Mouse (Mus musculus) heart, embryonic 16.5 days (tissue): ENCODE measurements at regions not wholly inside any gene's neighbourhood (a gene's known extent, or its start where the extent isn't known, plus 50 kb on each side); places are given as distances from the start of the nearest gene placed in this dataset.

ENCODE experiments used
- ATAC-seq: fragments of 200-750 bp; cut with Nextera tagmentation; replicated peaks from 2 replicates; pipeline ENCODE4 v1.8.0; 2017; ENCODE audit warnings: moderate number of reproducible peaks; ENCODE audit not compliant: insufficient read depth, low FRiP score; ENCODE audit errors: extremely low read depth
- H3K27ac ChIP-seq: fragments of 300-500 bp; sonication (generic); 2 replicates; pipeline ENCODE4 v1.5.1; 2014; ENCODE audit warnings: mild to moderate bottlenecking, low read length, control low read depth, moderate library complexity
- H3K27me3 ChIP-seq: fragments of 300-500 bp; sonication (generic); 2 replicates; pipeline ENCODE4 v1.6.1; 2014; ENCODE audit warnings: low read length, mixed read lengths; ENCODE audit not compliant: control insufficient read depth, insufficient read depth
- H3K36me3 ChIP-seq: fragments of 300-500 bp; sonication (generic); 2 replicates; pipeline ENCODE4 v1.6.1; 2014; ENCODE audit not compliant: control insufficient read depth, insufficient read depth
- H3K4me1 ChIP-seq: fragments of 300-500 bp; sonication (generic); 2 replicates; pipeline ENCODE4 v1.6.1; 2014; ENCODE audit warnings: low read length, mixed read lengths; ENCODE audit not compliant: control insufficient read depth, insufficient read depth
- H3K4me2 ChIP-seq: fragments of 300-500 bp; sonication (generic); 2 replicates; pipeline ENCODE4 v1.6.1; 2014; ENCODE audit warnings: low read depth, mild to moderate bottlenecking, control low read depth, low read length
- H3K4me3 ChIP-seq: fragments of 300-500 bp; sonication (generic); 2 replicates; pipeline ENCODE4 v1.5.1; 2014; ENCODE audit warnings: mild to moderate bottlenecking, control low read depth, low read length
- H3K9ac ChIP-seq: fragments of 300-500 bp; sonication (generic); 2 replicates; pipeline ENCODE4 v1.6.1; 2014; ENCODE audit warnings: low read length, control low read depth
- H3K9me3 ChIP-seq: fragments of 300-500 bp; sonication (generic); replicated peaks from 2 replicates; pipeline ENCODE4 v1.6.1; 2016; ENCODE audit warnings: low read length; ENCODE audit not compliant: control insufficient read depth
- WGBS: fragments of 180-500 bp; shearing (Covaris S2); extraction: QIAGEN DNeasy Blood & Tissue Kit; methylation state at CpG from one replicate; pipeline ENCODE4 v1.1.7; 2014; 5-methylcytosine and 5-hydroxymethylcytosine counted together

DNA sequence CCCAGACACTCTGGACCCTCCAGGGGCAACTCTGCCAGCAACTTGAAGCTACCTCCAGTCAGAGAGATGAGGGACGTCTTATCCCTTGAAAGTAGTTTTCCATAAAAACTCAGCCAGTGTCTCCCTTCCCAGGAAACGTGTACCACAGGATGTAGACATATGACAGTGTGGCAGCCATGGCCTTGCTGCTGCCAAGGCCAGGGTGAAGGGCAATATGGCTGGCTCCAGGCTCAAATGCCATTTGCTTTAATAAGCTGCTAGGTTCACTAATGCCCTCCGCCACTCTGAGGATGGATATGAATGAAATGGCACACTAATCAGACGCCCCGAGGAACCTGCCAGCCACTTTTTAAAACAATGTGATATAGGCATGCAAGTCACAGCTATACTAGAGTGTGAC is 241.2 kb upstream of the Prox1 start:
- Histone ChIP-seq H3K4me3 (no peak overlapping the region), H3K4me2 (no peak overlapping the region), H3K27me3 (no peaks in the 10 kb centered on the region), H3K9me3 (no peaks in the 10 kb centered on the region), H3K9ac (no peak overlapping the region), H3K36me3 (no peaks in the 10 kb centered on the region), H3K4me1 (no peaks in the 10 kb centered on the region), H3K27ac (no peak overlapping the region)
- WGBS, result 88% methylated on average over 5 of the region's 5 CpGs
- ATAC-seq, result no peak

- H3K4me2 ChIP-seq, result no peak overlapping the region
- H3K9ac ChIP-seq, result no peak overlapping the region
- no peaks in the 10 kb centered on the region for H3K4me1 ChIP-seq
- H3K27ac ChIP-seq, result no peak overlapping the region
- no peak for ATAC-seq
- no peaks in the 10 kb centered on the region for H3K36me3 ChIP-seq
- WGBS, result 43% methylated on average over 12 of the region's 12 CpGs
- no peaks in the 10 kb centered on the region for H3K9me3 ChIP-seq
- no peaks in the 10 kb centered on the region for H3K27me3 ChIP-seq
- H3K4me3 ChIP-seq, result no peak overlapping the region
These were observed 232.8 kb upstream of the Prox1 start for GRCm38 (mm10) chr1:190403335-190403734.

- H3K4me3 ChIP-seq, result no peak overlapping the region
- no peaks in the 10 kb centered on the region for H3K4me1 ChIP-seq
- H3K9me3 ChIP-seq, result no peaks in the 10 kb centered on the region
- no peak overlapping the region for H3K9ac ChIP-seq
- H3K4me2 ChIP-seq, result no peak overlapping the region
- no peak overlapping the region for H3K27ac ChIP-seq
- no peak for ATAC-seq
- no peaks in the 10 kb centered on the region for H3K27me3 ChIP-seq
- WGBS, result 40% methylated on average over 6 of the region's 6 CpGs
- no peaks in the 10 kb centered on the region for H3K36me3 ChIP-seq
These were observed 227.8 kb upstream of the Prox1 start for GRCm38 (mm10) chr1:190398308-190398707.

DNA sequence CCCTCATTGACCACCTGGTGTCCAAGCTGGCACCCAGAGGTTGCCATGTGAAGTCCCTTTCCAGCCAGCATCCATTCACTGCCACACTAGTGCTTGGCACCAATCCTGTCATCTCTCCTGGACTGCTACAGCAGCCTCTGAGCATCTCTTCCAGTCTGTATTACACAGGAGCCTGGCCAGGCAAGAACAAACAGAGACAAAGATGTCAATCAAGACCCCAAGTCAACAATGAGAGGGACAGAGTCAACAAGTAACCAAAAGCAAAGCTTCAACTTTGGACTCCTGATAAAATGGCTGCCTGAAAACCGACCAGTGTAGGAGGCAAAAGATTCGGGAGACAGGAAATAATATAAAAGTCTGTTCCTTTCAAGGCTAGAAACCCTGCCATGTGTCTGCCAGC is 227.3 kb upstream of the Prox1 start:
- H3K36me3 ChIP-seq, result no peaks in the 10 kb centered on the region
- H3K27ac ChIP-seq, result no peak overlapping the region
- ATAC-seq, result no peak
- no peaks in the 10 kb centered on the region for H3K9me3 ChIP-seq
- WGBS, result 50% methylated on average over 2 of the region's 2 CpGs
- H3K4me3 ChIP-seq, result no peak overlapping the region
- no peak overlapping the region for H3K4me2 ChIP-seq
- no peaks in the 10 kb centered on the region for H3K4me1 ChIP-seq
- H3K9ac ChIP-seq, result no peak overlapping the region
- no peaks in the 10 kb centered on the region for H3K27me3 ChIP-seq

GRCm38 (mm10) chr1:190393061-190393460 is 222.5 kb upstream of the Prox1 start:
- ATAC-seq, result no peak
- Histone ChIP-seq H3K4me1 (no peaks in the 10 kb centered on the region), H3K9me3 (no peaks in the 10 kb centered on the region), H3K27me3 (0 out of 2 replicates have a peak, but pooled peaks cover 2% of the 10 kb centered on the region), H3K36me3 (no peaks in the 10 kb centered on the region), H3K4me3 (no peak overlapping the region), H3K4me2 (no peak overlapping the region), H3K9ac (no peak overlapping the region), H3K27ac (no peak overlapping the region)
- whole genome bisulfite sequencing, result 58% methylated on average over 6 of the region's 6 CpGs

DNA sequence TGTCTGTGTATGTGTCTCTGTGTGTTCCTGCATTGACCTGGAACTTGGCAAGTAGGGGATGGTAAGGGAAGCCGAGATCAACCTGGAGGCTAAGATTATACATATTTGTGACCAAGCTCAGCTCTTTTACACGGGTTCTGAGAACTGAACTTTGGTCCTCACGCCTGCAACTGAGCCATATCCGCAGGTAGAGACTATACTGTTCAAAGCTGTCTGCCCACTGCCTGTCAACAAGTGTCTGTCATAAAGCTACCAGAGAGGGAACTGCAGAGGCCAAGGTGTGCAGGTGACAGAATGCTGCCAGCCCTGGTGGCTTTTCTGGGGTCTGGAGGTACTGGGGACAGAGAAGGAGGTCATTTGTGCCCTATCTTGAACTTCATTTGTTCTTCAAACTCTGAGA is 218.3 kb upstream of the Prox1 start:
- WGBS, result 79% methylated on average over 4 of the region's 4 CpGs
- no peak overlapping the region for H3K4me2 ChIP-seq
- H3K9me3 ChIP-seq, result no peaks in the 10 kb centered on the region
- no peak overlapping the region for H3K27ac ChIP-seq
- H3K4me1 ChIP-seq, result no peaks in the 10 kb centered on the region
- H3K36me3 ChIP-seq, result no peaks in the 10 kb centered on the region
- ATAC-seq, result no peak
- no peak overlapping the region for H3K9ac ChIP-seq
- 0 out of 2 replicates have a peak, but pooled peaks cover 2% of the 10 kb centered on the region for H3K27me3 ChIP-seq
- no peak overlapping the region for H3K4me3 ChIP-seq

DNA sequence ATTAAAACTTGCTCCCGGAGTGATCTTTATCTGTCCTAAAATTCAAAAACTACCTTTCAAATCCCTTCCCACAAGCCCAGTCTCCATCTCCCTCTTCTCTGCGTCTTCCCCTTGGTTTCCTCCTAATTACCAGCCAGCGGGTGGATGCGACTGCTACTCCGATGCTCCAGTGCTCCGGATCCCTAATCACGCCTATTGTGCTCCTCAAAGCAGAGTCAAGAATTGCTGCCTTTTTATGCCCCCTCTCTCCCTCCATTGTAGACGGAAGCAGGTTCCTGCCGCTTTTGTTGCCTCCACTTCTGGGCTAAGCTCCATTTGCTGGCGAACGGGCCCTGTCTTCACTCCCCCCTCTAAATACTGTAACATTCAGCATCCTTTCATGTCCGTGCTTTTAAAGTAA is 214.0 kb upstream of the Prox1 start:
- ATAC-seq, result no peak
- Histone ChIP-seq H3K4me3 (no peak overlapping the region), H3K9me3 (no peaks in the 10 kb centered on the region), H3K4me1 (no peaks in the 10 kb centered on the region), H3K27ac (no peak overlapping the region), H3K9ac (no peak overlapping the region), H3K4me2 (no peak overlapping the region), H3K36me3 (no peaks in the 10 kb centered on the region), H3K27me3 (no peaks in the 10 kb centered on the region)
- WGBS, result 85% methylated on average over 12 of the region's 12 CpGs

GRCm38 (mm10) chr1:190383256-190383838 is 212.8 kb upstream of the Prox1 start:
- Histone ChIP-seq H3K27ac (no peak overlapping the region), H3K4me3 (no peak overlapping the region), H3K36me3 (no peaks in the 10 kb centered on the region), H3K9ac (no peak overlapping the region), H3K9me3 (no peaks in the 10 kb centered on the region), H3K4me2 (no peak overlapping the region), H3K4me1 (no peaks in the 10 kb centered on the region), H3K27me3 (no peaks in the 10 kb centered on the region; the same call in 1 of the 2 replicates)
- WGBS, result 57% methylated on average over 10 of the region's 10 CpGs
- ATAC-seq, result no peak

DNA sequence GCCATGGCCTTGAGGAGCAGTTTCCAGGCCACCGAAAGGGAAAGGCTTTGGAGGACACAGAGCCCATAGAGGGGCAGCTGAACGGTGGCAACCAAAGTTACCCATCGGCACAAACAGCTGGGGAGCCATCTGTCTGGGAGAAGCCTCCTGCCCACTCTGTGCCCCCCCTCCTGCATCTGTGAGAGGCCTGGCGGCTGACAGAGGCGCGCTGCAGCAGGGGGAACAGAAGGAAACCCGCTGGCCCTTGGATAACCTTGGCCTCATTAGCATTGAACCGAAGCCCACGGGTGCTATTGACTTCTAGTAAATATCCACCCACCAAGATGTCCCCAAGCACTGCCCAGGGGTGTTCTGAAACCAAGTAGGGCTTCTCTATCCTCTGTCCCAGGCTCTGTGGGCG is 209.6 kb upstream of the Prox1 start:
- Histone ChIP-seq H3K4me3 (no peak overlapping the region), H3K4me2 (no peak overlapping the region), H3K27me3 (peaks cover 2% of the 10 kb centered on the region; the same call in 1 of the 2 replicates), H3K27ac (no peak overlapping the region), H3K4me1 (no peaks in the 10 kb centered on the region), H3K9ac (no peak overlapping the region), H3K9me3 (no peaks in the 10 kb centered on the region), H3K36me3 (no peaks in the 10 kb centered on the region)
- WGBS, result 58% methylated on average over 10 of the region's 10 CpGs
- no peak for ATAC-seq
